Mouse (Mus musculus) hematopoietic stem cell, adult 5-6 weeks (primary cell): ENCODE data around the gene Tmem232. TPM values are rescaled to one million over a fixed set of nuclear protein-coding genes. Genes with fewer than 3 reads are reported as not detected.
A peak's percentile ranks its signal among the peaks of the same experiment; 100 is the strongest.
"Not testable (repeated sequence)": the region's sequence is repeated elsewhere in the genome, so short reads cannot be mapped to it uniquely, and the experiment has no call there.

ENCODE experiments used
- ATAC-seq, 2 experiments: fragments of 125-278 bp in 1 of 2; replicated peaks in 1 of 2; 2 replicates each; pipeline ENCODE4 v1.8.0; 2016 to 2017; ENCODE audit warnings: inconsistent platforms in 2 of 2, mild to moderate bottlenecking in 2 of 2, moderate number of reproducible peaks in 2 of 2, low read depth in 1 of 2, moderate TSS enrichment in 1 of 2; ENCODE audit not compliant: low FRiP score in 2 of 2, poor library complexity in 2 of 2, severe bottlenecking in 2 of 2, insufficient read depth in 1 of 2, low TSS enrichment in 1 of 2
- total RNA-seq: library from RNA; stranded (forward); fragments of 172-1452, 232-1000 nt; gene quantifications from 2 replicates; pipeline ENCODE4 v1.2.3, GENCODE M21; 2017

The Tmem232 gene
- total RNA-seq, 1 experiment from 2014 or later, result not detected

- no peak for ATAC-seq
Measured at GRCm38 (mm10) chr17:65550357-65550756, 9.8 kb upstream of the Tmem232 start.

GRCm38 (mm10) chr17:65548698-65549365, 8.2 kb upstream of the Tmem232 start:
- no peak for ATAC-seq

GRCm38 (mm10) chr17:65546221-65546620, 5.6 kb upstream of the Tmem232 start:
- ATAC-seq, result not testable (repeated sequence)

- peak; percentile 51 to 59; a peak in 1 of 4 replicates for ATAC-seq
Measured at GRCm38 (mm10) chr17:65536156-65536555, 4.4 kb downstream of the Tmem232 start.

- ATAC-seq, result not testable (repeated sequence)
Measured at GRCm38 (mm10) chr17:65532381-65532780, 8.2 kb downstream of the Tmem232 start.

GRCm38 (mm10) chr17:65527529-65527928, 13.1 kb downstream of the Tmem232 start:
- ATAC-seq, result no peak

GRCm38 (mm10) chr17:65513517-65513916, 27.1 kb downstream of the Tmem232 start:
- ATAC-seq, result no peak

- ATAC-seq, result no peak
Measured at GRCm38 (mm10) chr17:65484654-65485053, 55.9 kb downstream of the Tmem232 start.

GRCm38 (mm10) chr17:65476747-65477146, 63.8 kb downstream of the Tmem232 start:
- ATAC-seq, result no peak

GRCm38 (mm10) chr17:65450818-65451217, 89.8 kb downstream of the Tmem232 start:
- ATAC-seq, result no peak

- not testable (repeated sequence) for ATAC-seq
Measured at GRCm38 (mm10) chr17:65437906-65438305, 102.7 kb downstream of the Tmem232 start.

GRCm38 (mm10) chr17:65419124-65419523, 121.5 kb downstream of the Tmem232 start:
- ATAC-seq, result no peak

- ATAC-seq, result no peak
Measured at GRCm38 (mm10) chr17:65405309-65405708, 135.3 kb downstream of the Tmem232 start.

GRCm38 (mm10) chr17:65400914-65401313, 139.7 kb downstream of the Tmem232 start:
- no peak for ATAC-seq

- no peak for ATAC-seq
Measured at GRCm38 (mm10) chr17:65384411-65384962, 156.1 kb downstream of the Tmem232 start.

- ATAC-seq, result no peak; a peak in 1 of 4 replicates
Measured at GRCm38 (mm10) chr17:65370034-65370780, 170.4 kb downstream of the Tmem232 start.

- no peak for ATAC-seq
Measured at GRCm38 (mm10) chr17:65365535-65366254, 174.9 kb downstream of the Tmem232 start.

- ATAC-seq, result no peak
Measured at GRCm38 (mm10) chr17:65351836-65352235, 188.7 kb downstream of the Tmem232 start.
